ENCODE assay signal across 30 mouse cellular contexts in genomic region chr1:162608127-162608526, GRCm38 (mm10). TPM values are rescaled to one million over a fixed set of nuclear protein-coding genes. Genes with fewer than 3 reads are reported as not detected.
"Had no signal": no experiment of that assay in that cellular context is flagged by ENCODE, and none has a peak within 500 bp of the region (broad histone marks: within the 10 kb centered on the region; RNA-seq: fewer than 3 reads in every experiment).

No protein-coding gene starts in this region.

- H3K9me3 ChIP-seq: kidney, embryonic 15.5 days; liver, embryonic 13.5 days; midbrain, embryonic 12.5 days; neural tube, embryonic 12.5 days; neural tube, embryonic 15.5 days had no signal

- H3K36me3 ChIP-seq: liver, embryonic 13.5 days; neural tube, embryonic 12.5 days; neural tube, embryonic 15.5 days had no signal

- H3K27me3 ChIP-seq: kidney, embryonic 15.5 days; liver, embryonic 13.5 days; midbrain, embryonic 12.5 days; neural tube, embryonic 12.5 days; neural tube, embryonic 15.5 days had no signal

- H3K4me3 ChIP-seq: kidney, embryonic 15.5 days; left cerebral cortex, adult 2 months; liver, embryonic 13.5 days; midbrain, embryonic 12.5 days; neural tube, embryonic 12.5 days; neural tube, embryonic 15.5 days had no signal

- H3K4me1 ChIP-seq: kidney, embryonic 15.5 days; liver, embryonic 13.5 days; neural tube, embryonic 12.5 days; neural tube, embryonic 15.5 days had no signal

- H3K4me2 ChIP-seq: kidney, embryonic 15.5 days; liver, embryonic 13.5 days; midbrain, embryonic 12.5 days; neural tube, embryonic 12.5 days; neural tube, embryonic 15.5 days had no signal

- DNase-seq: kidney, adult 8-10 months; kidney, postnatal 10 days; kidney, postnatal 36 days; layer of hippocampus, postnatal 36 days; liver, embryonic 13.5 days; lung, adult 2 months; lung, postnatal 14 days; lung, postnatal 4 days; thymus, adult 18-20 months; thymus, postnatal 36 days had no signal

- H3K9ac ChIP-seq: kidney, embryonic 15.5 days; liver, embryonic 13.5 days; midbrain, embryonic 12.5 days; neural tube, embryonic 12.5 days; neural tube, embryonic 15.5 days had no signal

- H3K27ac ChIP-seq: kidney, embryonic 15.5 days; left cerebral cortex, adult 2 months; liver, embryonic 13.5 days; midbrain, embryonic 12.5 days; neural tube, embryonic 12.5 days; neural tube, embryonic 15.5 days had no signal

RNA-seq across cellular contexts. Expression of gene Myoc, which starts 30.8 kb away (rescaled TPM):
- total RNA-seq: liver, adult 2 months; megakaryocyte progenitor cell, adult 5-6 weeks; megakaryocyte-erythroid progenitor cell, adult 5-6 weeks had no signal
- polyA plus RNA-seq: limb, embryonic 11.5 days; liver, adult 2 months; liver, embryonic 13.5 days; liver, embryonic 16.5 days; midbrain, embryonic 12.5 days; neural tube, embryonic 12.5 days; spleen, adult 2 months; stomach, embryonic 16.5 days had no signal

RNA-seq across cellular contexts. Expression of gene Myocos, which starts 49.9 kb away (rescaled TPM):
- total RNA-seq: layer of hippocampus, adult 8-10 months; layer of hippocampus, postnatal 10 days; layer of hippocampus, postnatal 36 days; left cerebral cortex, adult 2 months; left cerebral cortex, postnatal 10 days; left cerebral cortex, postnatal 36 days; liver, adult 2 months; megakaryocyte progenitor cell, adult 5-6 weeks; megakaryocyte-erythroid progenitor cell, adult 5-6 weeks had no signal
- polyA plus RNA-seq: kidney, embryonic 15.5 days; limb, embryonic 11.5 days; limb, embryonic 14.5 days; liver, adult 2 months; liver, embryonic 13.5 days; liver, embryonic 16.5 days; lung, adult 2 months; lung, embryonic 16.5 days; midbrain, embryonic 12.5 days; neural tube, embryonic 12.5 days; neural tube, embryonic 15.5 days; small intestine, adult 2 months; spleen, adult 2 months; stomach, embryonic 16.5 days; urinary bladder, adult 2 months had no signal
